Mouse (Mus musculus): ENCODE data around the gene Wipf3.

DNA sequence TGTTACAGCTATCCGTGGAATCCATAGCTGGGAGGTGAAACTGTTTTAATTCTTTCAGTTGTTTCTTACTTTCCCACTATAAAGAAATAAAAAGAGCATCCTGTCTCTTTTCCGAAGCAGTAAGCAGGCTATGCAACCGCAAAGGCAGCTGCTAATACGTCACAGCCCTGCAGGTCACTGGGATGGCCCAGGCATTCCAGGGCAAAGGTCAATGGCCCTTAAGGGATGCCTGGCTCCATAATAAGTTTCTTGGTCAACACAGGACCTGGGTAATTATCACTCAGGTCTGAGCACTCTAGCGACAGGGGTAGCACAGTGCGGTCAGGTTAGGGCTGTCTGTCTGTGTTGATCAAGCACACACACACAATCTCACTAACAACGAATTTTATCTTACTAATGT lies 61.7 kb downstream of the Wipf3 start:
- no peak for TF ChIP-seq CTCF (conservative IDR thresholded peaks at IDR 0.05; ENCODE audit: insufficient read depth, insufficient read length, low read depth, low read length)
- TF ChIP-seq POLR2A (IDR thresholded peaks at IDR 0.05; ENCODE audit: low read depth, low read length) = no peak
